ENCODE assay signal across 16 mouse cellular contexts in genomic region chr8:102085927-102086326, GRCm38 (mm10).
DNase-seq lines count a peak whose midpoint lies in the region; ATAC-seq and TF ChIP-seq lines count a peak whose summit lies in the region.
"Had no signal": no experiment of that assay in that cellular context is flagged by ENCODE, and none has a peak within 500 bp of the region (broad histone marks: within the 10 kb centered on the region; RNA-seq: fewer than 3 reads in every experiment).

No protein-coding gene starts in this region.

- intact Hi-C loops in left cerebral cortex, adult 2 months (cut with DNase I) = no loop called here

- no peak for TF ChIP-seq CTCF in left cerebral cortex, adult 2 months (IDR thresholded peaks at IDR 0.05)

- no peaks in the 10 kb centered on the region for H3K4me1 ChIP-seq in heart, embryonic 12.5 days (replicated peaks)
- H3K4me1 ChIP-seq: embryonic facial prominence, embryonic 15.5 days; liver, embryonic 15.5 days; midbrain, embryonic 13.5 days; neural tube, embryonic 13.5 days had no signal

- H3K27me3 ChIP-seq in heart, embryonic 12.5 days (replicated peaks) = no peaks in the 10 kb centered on the region
- H3K27me3 ChIP-seq: embryonic facial prominence, embryonic 15.5 days; liver, embryonic 15.5 days; midbrain, embryonic 13.5 days; neural tube, embryonic 13.5 days had no signal

- no peaks in the 10 kb centered on the region for H3K36me3 ChIP-seq in heart, embryonic 12.5 days
- H3K36me3 ChIP-seq: embryonic facial prominence, embryonic 15.5 days; liver, embryonic 15.5 days; midbrain, embryonic 13.5 days; neural tube, embryonic 13.5 days had no signal

- WGBS in heart, embryonic 12.5 days = 76% methylated on average over 4 of the region's 4 CpGs

- H3K4me3 ChIP-seq in left cerebral cortex, adult 2 months = no peak overlapping the region
- no peak overlapping the region for H3K4me3 ChIP-seq in heart, embryonic 12.5 days
- H3K4me3 ChIP-seq: embryonic facial prominence, embryonic 15.5 days; liver, embryonic 15.5 days; midbrain, embryonic 13.5 days; neural tube, embryonic 13.5 days had no signal

- H3K9me3 ChIP-seq in heart, embryonic 12.5 days (replicated peaks) = no peaks in the 10 kb centered on the region
- H3K9me3 ChIP-seq: embryonic facial prominence, embryonic 15.5 days; liver, embryonic 15.5 days; midbrain, embryonic 13.5 days; neural tube, embryonic 13.5 days had no signal

- DNase-seq in cerebellum, postnatal 25 days = peak; percentile 14 to 47
- no peak for DNase-seq in cerebellum, adult 9-11 months
- peak; percentile 13 to 36 for DNase-seq in left cerebral cortex, adult 18-20 months (ENCODE audit: low spot score in 2 of 2)
- no peak for DNase-seq in left cerebral cortex, adult 11 months (ENCODE audit: low spot score)
- DNase-seq in left cerebral cortex, adult 2 months (ENCODE audit: extremely low spot score in 1 of 2, low spot score in 2 of 2) = peak; percentile 28
- DNase-seq in right cerebral cortex, postnatal 36 days (ENCODE audit: low spot score in 2 of 2) = peak; percentile 4 to 37
- DNase-seq in embryo, embryonic 10.5 days (ENCODE audit: low spot score) = no peak
- DNase-seq: adrenal gland, postnatal 36 days; heart, adult 11 months; kidney, postnatal 36 days had no signal

- H3K4me2 ChIP-seq in heart, embryonic 12.5 days = no peak overlapping the region
- H3K4me2 ChIP-seq: embryonic facial prominence, embryonic 15.5 days; liver, embryonic 15.5 days; midbrain, embryonic 13.5 days; neural tube, embryonic 13.5 days had no signal

- no peak for ATAC-seq in heart, embryonic 12.5 days (ENCODE audit: insufficient number of reproducible peaks, low FRiP score)
- ATAC-seq: intestine, postnatal 0 days; midbrain, embryonic 13.5 days had no signal

- no peak overlapping the region for H3K27ac ChIP-seq in left cerebral cortex, adult 2 months
- H3K27ac ChIP-seq in heart, embryonic 12.5 days (ENCODE audit: poor library complexity, severe bottlenecking) = no peak overlapping the region
- H3K27ac ChIP-seq: embryonic facial prominence, embryonic 15.5 days; liver, embryonic 15.5 days; midbrain, embryonic 13.5 days; neural tube, embryonic 13.5 days had no signal

- H3K9ac ChIP-seq in heart, embryonic 12.5 days = no peak overlapping the region
- H3K9ac ChIP-seq: embryonic facial prominence, embryonic 15.5 days; liver, embryonic 15.5 days; midbrain, embryonic 13.5 days; neural tube, embryonic 13.5 days had no signal

Comparison
In these comparisons a context has a peak if more than half of its experiments do, and no peak if none do; other contexts are left out.
1. DNase-seq: peak in cerebellum, postnatal 25 days (2 of 2), left cerebral cortex, adult 18-20 months (2 of 2), left cerebral cortex, adult 2 months (2 of 2) and right cerebral cortex, postnatal 36 days (2 of 2); none in cerebellum, adult 9-11 months (single experiment), left cerebral cortex, adult 11 months (single experiment) and embryo, embryonic 10.5 days (single experiment).